Mouse (Mus musculus): ENCODE results near the gene Rgl2. TPM values are rescaled to one million over a fixed set of nuclear protein-coding genes. Genes with fewer than 3 reads are reported as not detected.

The Rgl2 gene
- polyA plus RNA-seq, 1 experiment from 2014 or later, result 59.2 TPM

DNA sequence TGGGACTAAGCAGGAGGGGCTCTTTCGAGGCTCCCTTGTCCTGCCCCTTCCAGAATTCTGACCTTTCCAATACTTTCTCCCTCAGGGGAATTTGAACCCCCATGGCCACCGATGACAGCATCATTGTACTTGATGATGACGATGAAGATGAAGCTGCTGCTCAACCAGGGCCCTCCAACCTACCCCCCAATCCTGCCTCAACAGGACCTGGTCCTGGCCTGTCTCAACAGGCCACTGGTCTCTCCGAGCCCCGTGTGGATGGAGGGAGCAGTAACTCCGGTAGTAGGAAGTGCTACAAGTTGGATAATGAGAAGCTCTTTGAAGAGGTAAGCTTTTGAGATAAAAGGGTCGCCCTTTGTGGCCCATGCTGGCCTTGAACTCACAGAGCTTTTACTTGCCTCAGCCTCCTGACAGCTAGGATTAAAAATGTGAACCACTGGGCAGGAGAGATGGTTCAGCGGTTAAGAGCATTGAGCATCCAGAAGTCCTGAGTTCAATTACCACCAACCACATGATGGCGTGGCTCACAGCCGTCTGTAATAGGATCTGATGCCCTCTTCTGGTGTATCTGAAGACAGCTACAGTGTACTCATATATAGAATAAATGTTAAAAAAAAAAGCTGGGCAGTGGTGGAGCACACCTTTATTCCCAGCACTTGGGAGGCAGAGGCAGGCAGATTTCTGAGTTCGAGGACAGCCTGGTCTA is 18.8 kb upstream of the Rgl2 start:
- no peaks in the 10 kb centered on the region for H3K9me3 ChIP-seq
- 50% methylated on average over 11 of the region's 11 CpGs for WGBS
- H3K9ac ChIP-seq, result peak overlapping the region; percentile 90
- peak overlapping the region; percentile 87; the same call in 1 of the 2 replicates for H3K27ac ChIP-seq
- ATAC-seq (ENCODE audit: low FRiP score, low read depth), result no peak
- H3K4me3 ChIP-seq, result peak overlapping the region; percentile 89
- peaks cover 37% of the 10 kb centered on the region for H3K4me1 ChIP-seq
- peak overlapping the region; percentile 99 for H3K4me2 ChIP-seq (replicated peaks)
- H3K27me3 ChIP-seq, result no peaks in the 10 kb centered on the region
- H3K36me3 ChIP-seq, result peaks cover 46% of the 10 kb centered on the region

DNA sequence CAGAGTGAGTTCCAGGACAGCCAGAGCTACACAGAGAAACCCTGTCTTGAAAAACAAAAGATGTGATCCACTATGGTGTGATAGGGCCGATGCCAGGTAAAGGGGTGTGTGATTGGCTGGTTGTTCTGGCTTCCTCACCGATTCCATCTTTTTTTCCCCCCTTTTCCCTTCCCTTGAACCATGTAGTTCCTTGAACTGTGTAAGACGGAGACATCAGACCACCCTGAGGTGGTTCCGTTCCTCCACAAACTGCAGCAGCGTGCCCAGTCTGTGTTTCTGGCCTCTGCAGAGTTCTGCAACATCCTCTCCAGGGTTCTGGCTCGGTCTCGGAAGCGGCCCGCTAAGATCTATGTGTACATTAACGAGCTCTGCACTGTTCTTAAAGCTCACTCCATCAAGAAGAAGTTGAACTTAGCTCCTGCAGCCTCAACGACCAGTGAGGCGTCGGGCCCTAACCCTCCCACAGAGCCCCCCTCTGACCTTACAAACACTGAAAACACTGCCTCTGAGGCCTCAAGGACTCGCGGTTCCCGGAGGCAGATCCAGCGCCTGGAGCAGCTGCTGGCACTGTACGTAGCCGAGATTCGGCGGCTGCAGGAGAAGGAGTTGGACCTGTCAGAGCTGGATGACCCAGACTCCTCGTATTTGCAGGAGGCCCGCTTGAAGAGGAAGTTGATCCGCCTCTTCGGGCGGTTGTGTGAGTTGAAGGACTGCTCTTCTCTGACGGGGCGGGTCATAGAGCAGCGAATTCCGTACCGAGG is 18.1 kb upstream of the Rgl2 start:
- 0 out of 2 replicates have a peak overlapping the region, but pooled peaks have one; percentile 39 for H3K9ac ChIP-seq
- peaks cover 38% of the 10 kb centered on the region for H3K4me1 ChIP-seq

DNA sequence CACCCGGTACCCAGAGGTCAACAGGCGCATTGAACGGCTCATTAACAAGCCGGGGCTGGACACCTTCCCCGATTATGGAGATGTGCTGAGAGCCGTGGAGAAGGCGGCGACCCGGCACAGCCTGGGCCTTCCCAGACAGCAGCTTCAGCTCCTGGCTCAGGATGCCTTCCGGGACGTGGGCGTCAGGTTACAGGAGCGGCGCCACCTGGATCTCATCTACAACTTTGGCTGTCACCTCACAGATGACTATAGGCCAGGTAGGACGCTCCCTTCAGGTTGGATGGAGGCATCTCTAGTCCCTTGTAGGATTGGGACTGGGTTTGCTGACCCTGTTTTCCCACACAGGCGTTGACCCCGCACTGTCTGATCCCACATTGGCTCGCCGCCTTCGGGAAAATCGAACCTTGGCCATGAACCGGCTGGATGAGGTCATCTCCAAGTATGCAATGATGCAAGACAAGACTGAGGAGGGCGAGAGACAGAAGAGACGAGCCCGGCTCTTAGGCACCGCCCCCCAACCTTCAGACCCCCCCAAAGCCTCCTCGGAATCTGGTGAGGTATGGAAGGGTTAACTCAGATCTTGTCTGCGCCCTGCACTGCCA is 17.4 kb upstream of the Rgl2 start:
- H3K4me2 ChIP-seq (replicated peaks), result no peak overlapping the region
- H3K27me3 ChIP-seq, result no peaks in the 10 kb centered on the region
- WGBS, result 89% methylated on average over 28 of the region's 28 CpGs

More for the DNA sequence above, 18.1 kb upstream of the Rgl2 start:
- no peaks in the 10 kb centered on the region for H3K9me3 ChIP-seq
- no peaks in the 10 kb centered on the region for H3K27me3 ChIP-seq
- H3K4me3 ChIP-seq, result 0 out of 2 replicates have a peak overlapping the region, but pooled peaks have one; percentile 89
- 92% methylated on average over 31 of the region's 31 CpGs for WGBS
- H3K4me2 ChIP-seq (replicated peaks), result 0 out of 2 replicates have a peak overlapping the region, but pooled peaks have one; percentile 9
- no peak for ATAC-seq (ENCODE audit: low FRiP score, low read depth)
- H3K36me3 ChIP-seq, result peaks cover 46% of the 10 kb centered on the region
- no peak overlapping the region for H3K27ac ChIP-seq

DNA sequence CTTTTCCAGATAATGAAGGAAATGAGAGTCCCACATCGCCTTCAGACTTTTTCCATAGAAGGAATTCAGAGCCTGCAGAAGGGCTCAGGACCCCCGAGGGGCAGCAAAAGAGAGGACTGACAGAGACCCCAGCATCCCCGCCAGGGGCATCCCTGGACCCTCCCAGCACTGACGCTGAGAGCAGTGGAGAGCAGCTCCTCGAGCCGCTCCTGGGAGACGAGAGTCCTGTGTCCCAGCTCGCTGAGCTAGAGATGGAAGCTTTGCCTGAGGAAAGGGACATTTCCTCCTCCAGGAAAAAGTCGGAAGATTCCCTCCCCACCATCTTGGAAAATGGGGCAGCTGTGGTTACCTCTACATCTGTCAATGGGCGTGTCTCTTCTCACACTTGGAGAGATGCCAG is 16.1 kb upstream of the Rgl2 start:
- peaks cover 52% of the 10 kb centered on the region for H3K36me3 ChIP-seq
- H3K27me3 ChIP-seq, result no peaks in the 10 kb centered on the region
- no peak for ATAC-seq (ENCODE audit: low FRiP score, low read depth)
- no peak overlapping the region for H3K4me2 ChIP-seq (replicated peaks)
- peaks cover 43% of the 10 kb centered on the region for H3K4me1 ChIP-seq
- 92% methylated on average over 10 of the region's 10 CpGs for WGBS
- no peak overlapping the region for H3K27ac ChIP-seq
- H3K9me3 ChIP-seq, result no peaks in the 10 kb centered on the region
- H3K4me3 ChIP-seq, result no peak overlapping the region
- H3K9ac ChIP-seq, result no peak overlapping the region

More for the DNA sequence above, 17.4 kb upstream of the Rgl2 start:
- H3K27ac ChIP-seq, result no peak overlapping the region
- H3K36me3 ChIP-seq, result peaks cover 46% of the 10 kb centered on the region
- peaks cover 41% of the 10 kb centered on the region for H3K4me1 ChIP-seq
- H3K9ac ChIP-seq, result 0 out of 2 replicates have a peak overlapping the region, but pooled peaks have one; percentile 39
- no peak overlapping the region for H3K4me3 ChIP-seq
- H3K9me3 ChIP-seq, result no peaks in the 10 kb centered on the region
- ATAC-seq (ENCODE audit: low FRiP score, low read depth), result no peak

DNA sequence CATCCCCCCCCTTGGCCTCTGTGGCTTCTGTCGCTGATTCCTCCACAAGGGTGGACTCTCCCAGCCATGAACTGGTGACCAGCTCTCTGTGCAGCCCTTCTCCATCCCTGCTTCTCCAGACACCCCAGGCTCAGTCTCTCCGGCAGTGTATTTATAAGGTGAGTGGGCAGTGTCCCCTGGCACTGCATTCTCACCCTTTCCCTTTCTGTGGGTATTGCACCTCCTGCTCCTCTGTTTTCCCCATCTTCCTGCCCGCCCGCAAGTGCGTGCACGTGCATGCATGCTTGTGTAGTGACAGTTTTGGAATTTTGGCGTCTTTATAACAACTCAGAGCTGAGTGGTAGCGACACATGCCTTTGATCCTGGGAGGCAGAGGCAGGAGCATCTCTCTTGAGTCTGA is 15.4 kb upstream of the Rgl2 start:
- peaks cover 52% of the 10 kb centered on the region for H3K36me3 ChIP-seq
- ATAC-seq (ENCODE audit: low FRiP score, low read depth), result no peak
- H3K9me3 ChIP-seq, result no peaks in the 10 kb centered on the region
- H3K4me3 ChIP-seq, result no peak overlapping the region
- no peaks in the 10 kb centered on the region for H3K27me3 ChIP-seq
- no peak overlapping the region; the same call in 1 of the 2 replicates for H3K9ac ChIP-seq
- H3K4me2 ChIP-seq (replicated peaks), result no peak overlapping the region
- H3K4me1 ChIP-seq, result peaks cover 48% of the 10 kb centered on the region
- 95% methylated on average over 8 of the region's 8 CpGs for WGBS
- no peak overlapping the region for H3K27ac ChIP-seq

DNA sequence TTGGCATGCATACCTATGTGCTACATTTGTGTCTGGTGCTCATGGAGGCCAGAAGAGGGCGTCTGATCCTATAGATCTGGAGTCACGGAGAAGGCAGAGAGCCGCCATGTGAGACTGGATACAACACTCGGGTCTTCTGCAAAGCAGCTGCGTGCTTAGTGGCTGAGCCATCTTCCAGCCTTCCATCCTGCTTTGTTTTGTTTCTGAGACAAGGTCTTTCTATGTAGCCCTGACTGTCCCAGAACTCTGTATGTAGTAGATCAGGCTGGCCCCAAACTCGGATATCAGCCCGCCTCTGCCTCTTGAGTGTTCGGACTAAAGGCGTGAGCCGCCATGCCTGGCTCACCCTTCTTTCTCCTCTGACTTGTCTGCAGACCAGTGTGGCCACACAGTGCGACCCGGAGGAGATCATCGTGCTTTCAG is 14.4 kb upstream of the Rgl2 start:
- Histone ChIP-seq H3K36me3 (peaks cover 52% of the 10 kb centered on the region), H3K27ac (peak overlapping the region; percentile 28; the same call in 1 of the 2 replicates), H3K9ac (peak overlapping the region; percentile 51), H3K4me2 (replicated peaks) (peak overlapping the region; percentile 68), H3K9me3 (no peaks in the 10 kb centered on the region), H3K4me1 (peaks cover 52% of the 10 kb centered on the region), H3K27me3 (no peaks in the 10 kb centered on the region), H3K4me3 (peak overlapping the region; percentile 52)
- no peak for ATAC-seq (ENCODE audit: low FRiP score, low read depth)
- WGBS, result 68% methylated on average over 13 of the region's 13 CpGs

DNA sequence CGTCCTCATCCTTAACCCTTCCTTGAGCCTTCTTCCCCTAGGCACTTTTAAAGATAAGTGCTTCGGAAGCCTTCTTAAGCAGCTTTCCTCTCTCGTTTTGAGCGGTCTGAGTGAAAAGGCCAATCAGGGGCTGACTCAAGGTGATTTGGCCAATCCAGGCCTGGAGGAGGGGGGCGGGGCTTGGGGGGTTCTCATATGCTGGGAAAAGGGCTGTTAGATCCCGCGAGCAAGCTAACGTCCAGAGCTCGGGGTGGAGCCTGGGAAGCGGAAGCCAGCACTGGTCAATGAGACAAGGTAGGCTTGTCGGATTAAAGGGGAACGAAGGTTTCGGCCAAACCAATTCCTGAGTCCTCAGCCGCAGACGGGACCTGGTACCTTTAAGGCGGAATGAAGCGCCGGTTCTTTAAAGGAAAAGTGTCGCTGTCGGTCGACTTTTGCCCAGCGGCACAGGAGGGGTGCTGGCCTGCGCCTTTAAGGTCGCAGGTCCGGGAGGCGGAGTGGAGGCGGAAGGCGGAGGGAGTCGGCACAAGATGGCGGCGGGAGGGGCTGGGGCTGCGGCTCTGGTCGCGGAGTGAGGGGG is 13.6 kb upstream of the Rgl2 start, which contains the start of the genes Tapbp and Zbtb22:
TSS of gene Tapbp (plus strand) at position 229 of the 580 bp plus-strand sequence.
TSS of gene Zbtb22 (plus strand) at position 234 of the 580 bp plus-strand sequence.
- WGBS, result under 1% methylated on average over 34 of the region's 34 CpGs
- Histone ChIP-seq H3K27me3 (no peaks in the 10 kb centered on the region), H3K36me3 (peaks cover 48% of the 10 kb centered on the region), H3K4me3 (peak within 1 kb of the TSS; percentile 52), H3K9ac (peak within 1 kb of the TSS; percentile 63), H3K27ac (peak within 1 kb of the TSS; percentile 72; the same call in 1 of the 2 replicates), H3K4me1 (peaks cover 50% of the 10 kb centered on the region), H3K9me3 (no peaks in the 10 kb centered on the region), H3K4me2 (replicated peaks) (peak within 1 kb of the TSS; percentile 68)
- peak; percentile 91 for ATAC-seq (ENCODE audit: low FRiP score, low read depth)

DNA sequence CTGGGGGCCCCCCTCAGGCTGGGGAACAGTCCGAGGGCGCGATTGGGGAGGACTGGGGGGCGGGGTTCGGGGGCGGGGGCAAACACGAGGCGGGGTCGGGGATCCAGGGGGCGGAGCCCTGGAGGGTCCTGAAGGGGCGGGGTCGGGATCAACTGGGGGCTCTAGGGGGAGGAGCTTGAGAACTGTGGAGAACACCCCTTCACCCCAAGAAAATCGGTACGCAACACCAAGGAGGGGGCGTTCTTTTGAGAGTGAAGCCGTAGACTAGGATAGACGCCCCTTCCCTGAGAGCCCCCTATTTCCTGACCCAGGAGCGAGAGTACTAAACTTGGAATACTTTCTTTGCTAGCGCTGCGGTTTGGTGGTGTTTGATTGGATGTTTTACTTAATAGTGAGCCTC is 13.0 kb upstream of the Rgl2 start:
- Histone ChIP-seq H3K9ac (peak overlapping the region; percentile 63), H3K4me3 (peak overlapping the region; percentile 52)

DNA sequence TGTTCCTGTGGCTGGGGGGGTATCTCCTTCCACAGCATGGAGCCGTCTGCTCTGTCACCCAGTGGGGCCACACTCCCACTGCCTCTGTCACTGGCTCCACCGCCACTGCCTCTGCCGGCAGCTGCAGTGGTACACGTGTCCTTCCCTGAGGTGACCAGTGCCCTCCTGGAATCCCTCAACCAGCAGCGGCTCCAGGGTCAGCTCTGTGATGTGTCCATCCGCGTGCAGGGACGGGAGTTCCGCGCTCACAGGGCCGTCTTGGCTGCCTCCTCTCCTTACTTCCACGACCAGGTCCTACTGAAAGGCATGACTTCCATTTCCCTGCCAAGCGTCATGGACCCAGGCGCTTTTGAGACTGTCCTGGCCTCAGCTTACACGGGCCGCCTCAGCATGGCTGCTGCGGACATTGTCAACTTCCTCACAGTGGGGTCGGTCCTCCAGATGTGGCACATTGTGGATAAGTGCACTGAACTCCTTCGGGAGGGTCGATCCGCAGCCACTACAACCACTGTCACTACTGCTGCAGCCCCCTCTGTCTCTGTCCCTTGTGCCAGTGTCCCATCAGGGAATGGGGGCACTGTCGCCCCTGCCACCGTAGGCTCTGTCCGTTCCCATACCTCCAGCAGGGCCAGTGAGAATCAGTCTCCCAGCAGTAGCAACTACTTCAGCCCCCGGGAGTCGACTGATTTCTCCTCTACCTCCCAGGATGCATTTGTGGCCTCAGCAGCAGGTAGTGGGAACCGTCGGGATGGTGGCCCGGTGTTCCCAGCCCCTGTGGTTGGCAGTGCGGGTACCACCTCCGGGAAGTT is 12.3 kb upstream of the Rgl2 start:
- no peaks in the 10 kb centered on the region for H3K27me3 ChIP-seq
- H3K36me3 ChIP-seq, result peaks cover 35% of the 10 kb centered on the region
- H3K4me1 ChIP-seq, result peaks cover 44% of the 10 kb centered on the region
- peak overlapping the region; percentile 52 for H3K4me3 ChIP-seq
- peak overlapping the region; percentile 63 for H3K9ac ChIP-seq
- H3K27ac ChIP-seq, result no peak overlapping the region
- H3K4me2 ChIP-seq (replicated peaks), result peak overlapping the region; percentile 68
- whole genome bisulfite sequencing, result 75% methylated on average over 31 of the region's 31 CpGs
- ATAC-seq (ENCODE audit: low FRiP score, low read depth), result no peak
- no peaks in the 10 kb centered on the region for H3K9me3 ChIP-seq

More for the DNA sequence above, 13.0 kb upstream of the Rgl2 start:
- Histone ChIP-seq H3K4me2 (replicated peaks) (peak overlapping the region; percentile 68), H3K9me3 (no peaks in the 10 kb centered on the region), H3K4me1 (peaks cover 46% of the 10 kb centered on the region), H3K27me3 (no peaks in the 10 kb centered on the region), H3K36me3 (peaks cover 42% of the 10 kb centered on the region), H3K27ac (peak overlapping the region; percentile 72; the same call in 1 of the 2 replicates)
- under 1% methylated on average over 12 of the region's 20 CpGs for WGBS
- ATAC-seq (ENCODE audit: low FRiP score, low read depth), result peak; percentile 34

DNA sequence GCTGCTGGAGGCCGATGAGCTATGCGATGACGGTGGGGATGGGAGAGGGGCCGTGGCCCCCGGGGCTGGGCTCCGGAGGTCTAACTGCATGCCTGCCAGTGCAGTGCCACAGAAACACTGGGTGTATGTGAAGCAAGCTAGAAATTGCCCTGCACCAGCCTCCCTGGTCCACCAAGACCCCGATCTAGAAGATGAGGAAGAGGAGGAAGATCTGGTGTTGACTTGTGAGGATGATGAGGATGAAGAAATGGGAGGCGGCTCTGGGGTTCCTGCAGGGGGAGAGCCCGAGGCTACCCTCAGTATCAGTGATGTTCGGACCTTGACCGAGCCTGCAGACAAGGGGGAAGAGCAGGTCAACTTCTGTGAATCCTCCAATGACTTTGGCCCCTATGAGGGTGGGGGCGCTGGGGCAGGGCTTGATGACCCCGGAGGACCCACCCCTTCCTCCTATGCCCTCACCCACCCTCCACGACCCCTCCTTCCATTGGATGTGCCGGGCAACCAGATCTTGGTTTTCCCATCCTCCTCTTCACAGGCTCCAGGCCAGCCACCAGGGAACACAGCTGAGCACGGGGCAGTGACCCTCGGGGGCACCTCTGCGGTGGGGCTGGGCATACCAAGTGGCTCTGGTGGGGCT is 11.6 kb upstream of the Rgl2 start:
- Histone ChIP-seq H3K4me1 (peaks cover 44% of the 10 kb centered on the region), H3K4me2 (replicated peaks) (peak overlapping the region; percentile 68; the same call in 1 of the 2 replicates), H3K9ac (no peak overlapping the region), H3K27me3 (no peaks in the 10 kb centered on the region), H3K27ac (no peak overlapping the region), H3K4me3 (peak overlapping the region; percentile 65), H3K36me3 (peaks cover 29% of the 10 kb centered on the region), H3K9me3 (no peaks in the 10 kb centered on the region)
- no peak for ATAC-seq (ENCODE audit: low FRiP score, low read depth)
- 83% methylated on average over 18 of the region's 18 CpGs for WGBS
